ENCODE assay signal across 14 mouse cellular contexts in genomic region chr2:18896015-18896414, GRCm38 (mm10).
DNase-seq lines count a peak whose midpoint lies in the region; ATAC-seq lines count a peak whose summit lies in the region.
"Had no signal": no experiment of that assay in that cellular context is flagged by ENCODE, and none has a peak within 500 bp of the region (broad histone marks: within the 10 kb centered on the region; RNA-seq: fewer than 3 reads in every experiment).

No protein-coding gene starts in this region.

- peak; percentile 33 for DNase-seq in heart, adult 8-10 months (ENCODE audit: low spot score)
- DNase-seq in heart, embryonic 10.5 days (ENCODE audit: low spot score): no peak
- peak; percentile 38 for DNase-seq in embryo, embryonic 11 days
- DNase-seq in adrenal gland, postnatal 36 days: no peak
- no peak for DNase-seq in hindbrain, embryonic 14.5 days (ENCODE audit: low spot score)
- no peak for DNase-seq in cerebellum, adult 11-12 months
- DNase-seq: adrenal gland, postnatal 14 days; cerebellum, adult 18-20 months; right cerebral cortex, adult 18-20 months had no signal

- peaks cover 84% of the 10 kb centered on the region for H3K79me2 ChIP-seq in macrophage (ENCODE audit: inconsistent target)

- H3K4me2 ChIP-seq in intestine, embryonic 16.5 days (ENCODE audit: low read depth, low read length): no peak overlapping the region
- H3K4me2 ChIP-seq in hindbrain, embryonic 14.5 days (replicated peaks): no peak overlapping the region
- H3K4me2 ChIP-seq: lung, embryonic 15.5 days had no signal

- peaks cover 6% of the 10 kb centered on the region; the same call in 1 of the 2 replicates for H3K36me3 ChIP-seq in heart, embryonic 10.5 days
- no peaks in the 10 kb centered on the region for H3K36me3 ChIP-seq in intestine, embryonic 16.5 days (ENCODE audit: control insufficient read depth, insufficient read depth, low read length)
- peaks cover 5% of the 10 kb centered on the region; the same call in 1 of the 2 replicates for H3K36me3 ChIP-seq in macrophage (ENCODE audit: inconsistent target)
- no peaks in the 10 kb centered on the region for H3K36me3 ChIP-seq in hindbrain, embryonic 14.5 days (replicated peaks; ENCODE audit: control insufficient read depth, insufficient read depth)
- H3K36me3 ChIP-seq: lung, embryonic 15.5 days had no signal

- no peak overlapping the region for H3K4me3 ChIP-seq in heart, embryonic 10.5 days
- no peak overlapping the region for H3K4me3 ChIP-seq in intestine, embryonic 16.5 days (ENCODE audit: low read length)
- H3K4me3 ChIP-seq in macrophage (ENCODE audit: inconsistent target): no peak overlapping the region
- H3K4me3 ChIP-seq in hindbrain, embryonic 14.5 days (replicated peaks; ENCODE audit: low read length): no peak overlapping the region
- H3K4me3 ChIP-seq: erythroblast, embryonic 14.5 days; lung, embryonic 15.5 days had no signal

- H3K9me3 ChIP-seq in heart, embryonic 10.5 days: no peaks in the 10 kb centered on the region
- no peaks in the 10 kb centered on the region for H3K9me3 ChIP-seq in intestine, embryonic 16.5 days (ENCODE audit: control insufficient read depth, low read length)
- no peaks in the 10 kb centered on the region for H3K9me3 ChIP-seq in hindbrain, embryonic 14.5 days (ENCODE audit: control insufficient read depth, low read length)
- H3K9me3 ChIP-seq: lung, embryonic 15.5 days had no signal

- no peak overlapping the region for H3K27ac ChIP-seq in heart, embryonic 10.5 days
- H3K27ac ChIP-seq in intestine, embryonic 16.5 days (ENCODE audit: low read length): no peak overlapping the region; the same call in 1 of the 2 replicates
- H3K27ac ChIP-seq in macrophage: peak overlapping the region; percentile 100
- H3K27ac ChIP-seq in hindbrain, embryonic 14.5 days: no peak overlapping the region
- H3K27ac ChIP-seq: lung, embryonic 15.5 days had no signal

- no peaks in the 10 kb centered on the region for H3K27me3 ChIP-seq in heart, embryonic 10.5 days (ENCODE audit: insufficient read depth, poor library complexity, severe bottlenecking)
- H3K27me3 ChIP-seq in intestine, embryonic 16.5 days (replicated peaks; ENCODE audit: control insufficient read depth, insufficient read depth, low read length): no peaks in the 10 kb centered on the region
- no peaks in the 10 kb centered on the region for H3K27me3 ChIP-seq in hindbrain, embryonic 14.5 days (ENCODE audit: control insufficient read depth, insufficient read depth, low read length)
- H3K27me3 ChIP-seq: lung, embryonic 15.5 days; Patski had no signal

- WGBS in heart, embryonic 10.5 days: 49% methylated on average over 6 of the region's 6 CpGs
- 43% methylated on average over 6 of the region's 6 CpGs for WGBS in intestine, embryonic 16.5 days
- 93% methylated on average over 6 of the region's 6 CpGs for WGBS in macrophage (ENCODE audit: missing documents)
- 45% methylated on average over 6 of the region's 6 CpGs for WGBS in hindbrain, embryonic 14.5 days

- peaks cover 16% of the 10 kb centered on the region for H3K4me1 ChIP-seq in heart, embryonic 10.5 days
- H3K4me1 ChIP-seq in intestine, embryonic 16.5 days (ENCODE audit: control insufficient read depth, insufficient read depth, low read length): peaks cover 5% of the 10 kb centered on the region; the same call in 1 of the 2 replicates
- H3K4me1 ChIP-seq in hindbrain, embryonic 14.5 days (replicated peaks; ENCODE audit: control insufficient read depth, insufficient read depth, low read length): no peaks in the 10 kb centered on the region

- ATAC-seq in intestine, embryonic 16.5 days: 0 out of 2 replicates have a peak, but pooled peaks have one; percentile 21
- no peak for ATAC-seq in hindbrain, embryonic 14.5 days (ENCODE audit: low FRiP score)
- ATAC-seq: Patski had no signal

- H3K9ac ChIP-seq in intestine, embryonic 16.5 days (ENCODE audit: low read depth, low read length): no peak overlapping the region
- no peak overlapping the region for H3K9ac ChIP-seq in hindbrain, embryonic 14.5 days
- H3K9ac ChIP-seq: lung, embryonic 15.5 days had no signal

Comparison
In these comparisons a context has a peak if more than half of its experiments do, and no peak if none do; other contexts are left out.
1. DNase-seq: peak in heart, adult 8-10 months (single experiment) and embryo, embryonic 11 days (single experiment); none in heart, embryonic 10.5 days (single experiment), adrenal gland, postnatal 36 days (0 of 2), hindbrain, embryonic 14.5 days (single experiment) and cerebellum, adult 11-12 months (single experiment).